Mouse (Mus musculus): ENCODE measurements around the gene Aknad1. TPM values are rescaled to one million over a fixed set of nuclear protein-coding genes. Genes with fewer than 3 reads are reported as not detected.

The Aknad1 gene
- total RNA-seq, 2 experiments from 2014 or later: 0.10 TPM; not detected in 1

GRCm38 (mm10) chr3:108781238-108781883 is 41.9 kb downstream of the Aknad1 start:
- Histone ChIP-seq H3K4me3 (no peak overlapping the region), H3K27ac (peak overlapping the region; percentile 91)
- no peak for TF ChIP-seq CTCF (conservative IDR thresholded peaks at IDR 0.05)
- peak; percentile 66 to 90 for DNase-seq (ENCODE audit: low spot score in 2 of 2)

DNA sequence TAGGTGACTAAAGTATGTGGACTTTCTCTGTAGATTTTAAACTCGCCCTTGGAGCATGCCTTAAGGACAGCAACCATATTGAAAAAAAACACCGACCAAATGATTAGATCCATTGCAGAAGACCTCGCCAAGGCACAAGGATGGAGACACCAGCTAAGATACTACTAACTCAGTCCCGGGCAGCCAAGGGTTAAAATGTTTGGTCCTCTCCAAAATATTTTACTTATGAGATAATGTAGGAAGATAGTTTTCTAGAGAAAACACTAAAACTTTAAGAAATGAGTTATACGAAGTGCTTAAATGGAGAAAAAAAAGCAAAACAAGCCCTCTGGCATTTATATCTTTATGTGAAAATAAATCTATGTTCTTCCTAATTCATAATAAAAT is 42.4 kb downstream of the Aknad1 start:
- DNase-seq (ENCODE audit: low spot score in 2 of 2): no peak
- Histone ChIP-seq H3K4me3 (no peak overlapping the region), H3K27ac (peak overlapping the region; percentile 91)
- no peak for TF ChIP-seq CTCF (conservative IDR thresholded peaks at IDR 0.05)

- peak overlapping the region; percentile 91; the same call in 1 of the 2 replicates for H3K27ac ChIP-seq
- DNase-seq (ENCODE audit: low spot score in 2 of 2): no peak
- H3K4me3 ChIP-seq: no peak overlapping the region
- no peak for TF ChIP-seq CTCF (conservative IDR thresholded peaks at IDR 0.05)
Measured at GRCm38 (mm10) chr3:108782364-108782895, 43.0 kb downstream of the Aknad1 start.

GRCm38 (mm10) chr3:108786520-108786919 is 47.1 kb downstream of the Aknad1 start:
- H3K4me3 ChIP-seq: no peak overlapping the region
- no peak for TF ChIP-seq CTCF (conservative IDR thresholded peaks at IDR 0.05)
- no peak for DNase-seq (ENCODE audit: low spot score in 2 of 2)
- H3K27ac ChIP-seq: no peak overlapping the region

DNA sequence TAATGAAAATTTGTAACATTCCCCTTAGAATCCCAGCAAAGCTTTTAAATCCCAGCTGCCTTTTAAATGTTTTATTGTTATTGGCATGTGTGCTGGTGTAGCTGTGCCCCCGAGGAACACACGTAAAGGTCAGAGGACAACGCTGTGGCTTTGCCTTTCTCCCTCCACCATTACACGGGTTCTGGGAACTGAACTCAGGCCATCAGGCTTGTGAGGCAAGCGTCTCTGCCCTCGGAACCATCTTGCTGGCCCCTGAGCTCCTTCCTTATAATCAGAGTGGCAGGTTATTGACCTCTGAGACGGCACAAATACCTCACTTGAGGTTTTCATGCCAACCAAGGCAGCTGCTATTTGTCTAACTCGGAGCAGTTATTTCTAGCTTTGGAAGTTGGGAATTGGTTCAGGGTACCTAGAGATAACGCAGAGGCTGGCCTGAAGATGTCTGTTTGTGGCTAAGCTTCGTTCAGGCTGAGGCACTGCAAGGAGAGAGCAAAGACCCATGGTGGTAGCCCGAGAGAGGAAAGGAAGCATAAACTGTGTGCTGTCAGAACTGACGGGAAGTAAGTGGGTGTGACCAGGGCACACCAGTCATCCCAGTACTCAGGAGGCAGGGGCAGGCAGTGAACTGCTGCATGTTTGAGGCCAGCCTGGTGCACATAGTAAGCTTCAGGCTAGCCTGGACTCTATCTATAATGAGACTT is 48.4 kb downstream of the Aknad1 start:
- H3K27ac ChIP-seq: no peak overlapping the region
- H3K4me3 ChIP-seq: no peak overlapping the region
- DNase-seq (ENCODE audit: low spot score in 2 of 2): no peak
- TF ChIP-seq CTCF (conservative IDR thresholded peaks at IDR 0.05): no peak

DNA sequence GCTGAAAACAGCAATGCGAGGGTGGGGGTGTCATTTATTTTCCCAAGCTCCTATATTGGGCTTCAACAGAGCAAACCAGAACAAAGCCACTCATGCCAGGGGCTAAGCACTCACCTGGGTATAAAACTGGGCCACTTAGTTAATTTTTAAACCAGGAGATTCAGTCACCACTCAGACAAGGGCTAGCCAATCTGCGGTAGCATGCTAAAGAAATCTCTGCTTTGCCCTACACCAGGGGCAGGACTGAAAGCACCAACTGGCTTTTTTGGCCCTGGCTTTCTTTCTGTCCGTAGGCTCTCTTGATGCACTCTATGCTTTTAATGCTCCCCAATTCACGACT is 49.0 kb downstream of the Aknad1 start:
- no peak for TF ChIP-seq CTCF (conservative IDR thresholded peaks at IDR 0.05)
- no peak for DNase-seq (ENCODE audit: low spot score in 2 of 2)
- H3K4me3 ChIP-seq: no peak overlapping the region
- no peak overlapping the region for H3K27ac ChIP-seq

DNA sequence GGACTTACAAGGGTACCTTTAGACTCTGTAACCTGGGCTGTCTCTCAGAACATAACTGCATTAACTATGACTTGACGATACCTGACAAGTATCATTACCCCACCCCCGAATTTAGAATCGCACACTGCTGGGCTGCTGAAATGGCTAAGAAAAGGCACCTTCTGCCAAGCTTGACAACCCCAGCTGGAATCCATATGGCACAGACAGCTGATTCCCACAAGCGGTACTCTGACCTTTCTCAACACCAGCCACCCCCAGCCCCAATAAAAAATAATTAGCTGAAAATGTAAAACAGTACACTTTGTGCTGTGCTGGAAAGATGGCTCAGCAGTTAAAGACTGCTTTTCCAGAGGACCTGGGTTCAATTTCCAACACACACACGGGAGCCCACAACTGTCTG is 49.8 kb downstream of the Aknad1 start:
- H3K27ac ChIP-seq: no peak overlapping the region
- no peak for TF ChIP-seq CTCF (conservative IDR thresholded peaks at IDR 0.05)
- DNase-seq (ENCODE audit: low spot score in 2 of 2): no peak
- H3K4me3 ChIP-seq: no peak overlapping the region

DNA sequence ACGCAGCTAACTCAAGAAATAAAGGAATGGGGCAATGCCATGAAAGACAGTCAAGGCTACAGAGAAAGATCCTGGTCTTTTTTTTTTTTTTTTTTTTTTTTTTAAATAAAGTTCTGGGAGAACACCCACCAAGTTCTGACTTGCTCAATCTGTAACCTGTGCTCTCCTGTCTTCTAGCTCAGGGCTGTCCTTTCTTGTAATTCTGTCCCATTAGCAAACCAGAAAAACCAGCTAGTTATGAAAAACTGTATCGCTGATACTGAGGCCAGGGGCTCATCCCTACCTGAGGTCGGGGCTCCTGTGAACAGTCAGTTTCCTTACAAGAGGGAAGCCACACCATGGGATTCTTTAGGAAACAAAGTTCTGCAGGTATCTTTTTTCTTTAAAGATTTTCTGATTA is 51.0 kb downstream of the Aknad1 start:
- no peak overlapping the region for H3K27ac ChIP-seq
- DNase-seq (ENCODE audit: low spot score in 2 of 2): no peak
- H3K4me3 ChIP-seq: no peak overlapping the region
- TF ChIP-seq CTCF (conservative IDR thresholded peaks at IDR 0.05): no peak

- Histone ChIP-seq H3K4me3 (no peak overlapping the region), H3K27ac (no peak overlapping the region)
- TF ChIP-seq CTCF (conservative IDR thresholded peaks at IDR 0.05): no peak
- DNase-seq (ENCODE audit: low spot score in 2 of 2): no peak
Measured at GRCm38 (mm10) chr3:108791054-108791706, 51.7 kb downstream of the Aknad1 start.

- no peak for DNase-seq (ENCODE audit: low spot score in 2 of 2)
- H3K4me3 ChIP-seq: no peak overlapping the region
- TF ChIP-seq CTCF (conservative IDR thresholded peaks at IDR 0.05): no peak
Measured at GRCm38 (mm10) chr3:108792420-108792819, 53.0 kb downstream of the Aknad1 start.

DNA sequence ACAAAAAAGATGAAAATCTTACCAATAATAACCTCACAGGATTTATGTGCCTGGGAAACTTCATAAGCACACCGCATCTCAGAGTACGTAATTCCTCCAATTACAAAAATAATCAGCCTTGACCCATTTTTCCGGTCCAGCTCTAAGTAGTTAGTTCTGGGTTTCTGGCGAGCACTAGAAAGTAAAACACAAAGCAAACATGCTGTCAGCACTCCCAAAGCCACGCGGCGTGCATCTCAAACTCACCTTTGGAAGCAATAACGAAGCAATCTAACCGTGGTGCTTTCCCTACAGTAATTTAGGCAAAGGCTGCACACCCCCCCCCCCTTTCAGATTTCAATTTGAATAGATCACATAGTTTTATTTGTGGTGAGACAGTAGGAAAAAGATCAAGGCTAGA is 55.3 kb downstream of the Aknad1 start:
- no peak overlapping the region for H3K27ac ChIP-seq
- TF ChIP-seq CTCF (conservative IDR thresholded peaks at IDR 0.05): no peak
- no peak for DNase-seq (ENCODE audit: low spot score in 2 of 2)
- H3K4me3 ChIP-seq: no peak overlapping the region

More at GRCm38 (mm10) chr3:108792420-108792819, 53.0 kb downstream of the Aknad1 start:
- H3K27ac ChIP-seq: no peak overlapping the region

DNA sequence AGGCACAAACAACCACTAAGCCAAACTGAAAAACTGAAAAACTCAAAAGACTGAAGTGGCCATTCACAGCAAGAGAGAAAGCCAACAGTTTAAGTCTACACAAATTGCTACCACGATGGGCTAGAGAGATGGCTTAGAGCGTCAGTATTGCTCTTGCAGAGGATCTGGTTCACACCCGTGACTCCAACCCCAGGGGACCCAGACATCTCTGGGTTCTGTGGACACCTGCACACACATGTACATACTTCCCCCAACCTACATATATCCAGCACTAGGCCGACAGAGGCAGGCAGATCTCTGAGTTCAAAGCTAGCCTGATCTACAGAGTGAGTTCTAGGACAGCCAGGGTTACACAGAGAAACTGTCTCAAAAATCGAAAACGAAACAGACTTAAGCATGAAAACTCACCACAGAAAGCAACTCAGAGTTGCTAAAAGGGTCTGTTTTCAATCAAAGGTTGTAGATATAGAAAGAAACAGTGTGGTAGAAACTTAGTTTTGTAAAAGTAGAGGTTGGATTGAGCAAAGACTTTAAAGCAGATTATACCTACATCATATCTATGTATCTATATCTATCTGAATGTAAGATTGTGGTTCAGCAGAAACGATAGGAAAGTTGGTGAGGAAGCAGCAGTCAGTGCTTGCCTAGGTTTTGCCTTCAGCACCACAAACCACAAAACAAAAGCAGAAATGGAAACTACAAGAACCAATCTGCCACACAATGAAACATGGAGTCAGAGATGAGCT is 56.3 kb downstream of the Aknad1 start:
- DNase-seq (ENCODE audit: low spot score in 2 of 2): no peak
- Histone ChIP-seq H3K27ac (no peak overlapping the region), H3K4me3 (no peak overlapping the region)
- no peak for TF ChIP-seq CTCF (conservative IDR thresholded peaks at IDR 0.05)

DNA sequence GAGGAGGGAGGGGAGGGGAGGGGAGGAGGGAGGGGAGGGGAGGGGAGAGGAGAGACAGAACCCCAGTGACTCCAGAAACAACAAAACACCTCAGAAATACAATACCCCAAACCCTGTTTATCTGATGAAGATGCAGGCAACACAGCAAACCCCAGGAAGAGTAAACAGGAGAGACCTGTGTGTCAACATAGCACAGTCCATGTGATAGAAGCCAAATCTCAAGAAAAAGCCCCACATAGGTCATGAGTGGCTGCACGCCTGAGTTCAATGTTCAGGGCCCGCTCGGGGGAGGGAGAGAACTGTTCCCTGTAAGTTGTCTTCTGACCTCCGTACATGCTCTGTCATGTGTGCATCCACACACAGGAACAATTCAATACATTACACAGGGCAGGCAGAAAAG is 56.9 kb downstream of the Aknad1 start:
- TF ChIP-seq CTCF (conservative IDR thresholded peaks at IDR 0.05): no peak
- no peak for DNase-seq (ENCODE audit: low spot score in 2 of 2)
- Histone ChIP-seq H3K4me3 (no peak overlapping the region), H3K27ac (no peak overlapping the region)
